Mouse (Mus musculus) left cerebral cortex, adult 9 months (tissue): Measurements from ENCODE around the gene Ptprj.
"Not testable (repeated sequence)": the region's sequence is repeated elsewhere in the genome, so short reads cannot be mapped to it uniquely, and the experiment has no call there.

ENCODE experiments used
- DNase-seq, 2 experiments: peaks; one replicate each; pipeline ENCODE4 v3.0.0; 2022; ENCODE audit warnings: low spot score in 2 of 2

Ptprj gene

DNA sequence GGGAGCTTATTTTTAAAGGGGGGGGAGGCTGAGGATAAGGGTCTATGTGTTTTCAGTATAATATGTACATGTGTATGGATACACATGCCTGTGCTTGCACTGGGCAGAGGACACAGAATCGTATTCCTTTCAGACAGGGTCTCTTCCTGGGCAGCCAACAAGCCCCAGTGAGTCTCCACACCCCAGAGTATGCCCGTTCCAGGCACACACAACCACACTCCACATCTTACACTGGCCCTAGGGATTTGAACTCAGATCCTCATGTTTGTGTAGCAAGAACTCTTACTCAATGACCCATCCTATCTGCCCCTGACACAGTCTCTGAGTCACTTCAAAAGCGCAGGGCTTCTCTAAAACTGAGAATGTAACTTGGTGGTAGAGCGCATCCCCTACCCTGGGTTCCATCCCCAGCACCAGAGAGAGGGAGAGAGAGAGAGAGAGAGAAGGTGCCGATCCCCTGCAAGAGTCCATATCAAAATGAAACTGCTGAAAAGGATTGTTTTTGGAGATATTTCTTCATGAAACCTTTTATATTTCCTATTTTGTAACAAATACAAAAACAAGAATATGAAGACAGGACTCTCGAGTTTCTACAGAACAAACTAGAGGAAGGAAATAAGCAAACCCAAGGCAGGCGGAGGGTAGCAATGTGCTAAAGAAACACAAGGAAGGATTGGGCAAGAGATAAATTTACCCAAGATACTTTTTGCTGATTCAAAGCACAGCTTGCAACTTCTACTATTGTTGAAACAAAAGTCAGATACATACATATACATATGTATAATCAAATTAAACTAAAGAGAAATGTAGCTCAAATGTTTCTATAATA lies 2.8 kb downstream of the Ptprj start:
- no peak for DNase-seq

DNA sequence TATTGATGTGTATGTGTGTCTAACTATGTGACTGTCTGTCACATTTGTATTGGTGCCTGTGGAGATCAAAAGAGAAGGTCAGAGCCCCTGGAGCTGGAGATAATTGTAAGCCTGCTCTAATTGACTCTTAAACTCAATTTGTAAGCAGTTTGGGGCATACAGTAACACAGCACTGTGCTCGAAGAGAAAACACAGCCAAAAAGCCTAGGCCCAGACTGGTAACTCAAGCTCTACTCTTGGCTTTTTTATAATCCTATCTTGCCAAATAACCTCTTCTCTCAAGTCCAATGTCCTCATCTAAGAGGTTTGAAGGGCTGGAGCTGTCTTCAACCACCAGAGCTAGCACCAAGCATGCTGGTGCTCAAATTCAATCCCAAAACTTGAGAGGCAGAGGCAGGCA lies 3.5 kb downstream of the Ptprj start:
- DNase-seq, result no peak

DNA sequence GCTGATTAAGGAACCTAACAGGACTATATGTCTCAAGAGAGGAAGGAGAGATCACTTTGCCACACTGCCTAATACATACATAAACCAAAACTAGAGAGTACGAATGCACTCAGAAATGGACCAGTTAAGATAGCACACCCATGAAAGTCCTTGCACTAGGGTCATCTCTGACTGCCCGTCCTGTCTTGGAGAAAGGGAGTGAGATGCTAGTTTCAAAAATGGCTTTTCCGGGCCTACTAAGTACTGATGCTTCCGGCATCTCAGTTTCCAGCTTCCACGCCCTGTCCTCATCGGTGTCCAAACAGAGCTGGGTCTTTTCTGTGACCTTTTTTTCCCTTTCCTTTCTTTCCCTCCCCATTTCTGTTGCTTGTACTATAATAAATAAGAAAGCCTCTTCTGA lies 4.0 kb downstream of the Ptprj start:
- DNase-seq, result no peak

GRCm38 (mm10) chr2:90575713-90576112 lies 4.7 kb downstream of the Ptprj start:
- DNase-seq, result no peak

- no peak for DNase-seq
Measured at GRCm38 (mm10) chr2:90575116-90575515, 5.3 kb downstream of the Ptprj start.

DNA sequence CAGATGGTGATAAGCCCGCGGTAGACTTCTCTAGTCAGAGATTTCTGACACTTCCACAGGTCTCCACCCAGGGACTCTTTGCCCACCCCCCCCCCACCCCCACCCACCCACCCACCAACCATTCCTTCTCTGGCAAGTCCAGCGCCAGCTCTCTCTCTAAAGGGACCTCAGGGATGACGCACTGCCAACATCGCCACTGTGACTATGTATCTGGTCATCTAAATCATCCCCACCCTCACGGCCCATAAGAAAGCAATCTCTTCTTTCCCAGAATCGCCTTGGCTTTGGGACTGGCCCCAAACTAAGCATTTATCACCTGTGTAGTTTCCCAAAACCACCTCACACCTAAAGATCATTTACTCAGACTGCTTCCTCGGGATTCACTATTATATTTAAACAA lies 5.9 kb downstream of the Ptprj start:
- no peak for DNase-seq

- DNase-seq, result peak in 1 of 2 experiments; percentile 50
Measured at GRCm38 (mm10) chr2:90573640-90574526, 6.6 kb downstream of the Ptprj start.

- DNase-seq, result no peak
Measured at GRCm38 (mm10) chr2:90572126-90572525, 8.3 kb downstream of the Ptprj start.

GRCm38 (mm10) chr2:90571399-90571798 lies 9.0 kb downstream of the Ptprj start:
- not testable (repeated sequence) for DNase-seq

GRCm38 (mm10) chr2:90570871-90571270 lies 9.6 kb downstream of the Ptprj start:
- no peak for DNase-seq

DNA sequence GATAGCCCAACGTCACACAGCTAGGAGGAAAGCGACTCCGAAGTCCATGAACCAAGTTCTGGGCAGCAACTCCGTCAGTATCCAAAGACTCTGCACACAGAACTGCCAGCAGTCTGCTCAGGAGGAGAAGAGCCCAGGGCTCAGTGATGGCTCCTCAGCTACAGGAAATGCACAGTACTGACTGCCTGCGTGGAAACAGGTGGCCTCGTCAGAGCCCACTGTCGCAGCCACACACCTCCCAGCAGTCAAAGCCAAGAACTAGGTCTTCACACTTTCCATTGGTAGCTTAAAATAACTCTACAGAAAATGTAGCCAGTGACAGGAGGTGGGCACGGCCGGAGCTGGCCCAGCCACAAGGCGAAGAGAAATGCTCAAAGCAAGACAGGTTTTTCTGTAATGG lies 10.2 kb downstream of the Ptprj start:
- DNase-seq, result no peak

DNA sequence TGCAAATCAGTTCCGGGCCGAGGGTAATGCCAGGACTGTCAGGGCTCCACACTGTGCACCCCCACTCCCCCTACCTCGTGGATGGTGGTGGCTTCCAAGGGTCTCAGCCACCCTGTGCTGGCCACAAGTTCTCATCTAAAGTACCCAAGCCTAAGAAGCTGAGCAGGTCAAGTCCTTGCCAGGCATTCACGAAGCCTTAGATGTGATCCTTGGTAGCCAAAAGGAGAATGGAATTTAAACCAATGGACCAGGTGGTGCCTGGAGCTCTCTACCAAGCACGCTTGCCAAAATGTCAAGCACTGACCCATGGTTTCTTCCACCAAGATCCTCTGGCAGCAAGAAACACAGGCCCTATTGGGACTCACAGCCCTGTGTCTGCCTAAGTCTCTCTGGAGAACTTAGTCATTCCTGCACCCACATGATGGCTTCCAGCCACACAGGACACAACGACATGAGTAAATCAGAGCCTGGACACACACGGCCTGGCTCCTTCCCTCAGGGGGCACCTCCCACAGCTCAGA lies 11.4 kb downstream of the Ptprj start:
- no peak for DNase-seq

- DNase-seq, result peak in 1 of 2 experiments; percentile 66
Measured at GRCm38 (mm10) chr2:90568091-90568490, 12.4 kb downstream of the Ptprj start.

GRCm38 (mm10) chr2:90566773-90567528 lies 13.5 kb downstream of the Ptprj start:
- DNase-seq, result no peak

DNA sequence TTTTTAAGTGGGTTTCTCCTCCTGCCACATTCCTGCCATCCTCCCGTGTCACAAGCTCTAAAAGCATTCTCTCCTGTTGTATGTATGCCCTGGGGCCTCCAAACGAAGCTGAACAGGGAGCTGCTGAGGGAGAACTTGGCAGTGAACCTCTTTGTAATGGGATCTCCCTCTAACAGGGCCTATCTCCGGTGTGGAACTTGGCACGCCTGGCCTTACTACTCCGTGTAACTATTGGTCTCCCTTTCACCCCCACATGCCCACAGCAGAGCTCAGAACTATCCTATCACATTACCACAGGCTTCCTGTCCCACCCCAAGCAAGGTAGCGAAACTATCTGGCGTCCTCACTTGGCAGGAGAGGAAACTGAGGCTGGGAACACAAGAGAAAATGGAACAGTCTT lies 14.4 kb downstream of the Ptprj start:
- no peak for DNase-seq

DNA sequence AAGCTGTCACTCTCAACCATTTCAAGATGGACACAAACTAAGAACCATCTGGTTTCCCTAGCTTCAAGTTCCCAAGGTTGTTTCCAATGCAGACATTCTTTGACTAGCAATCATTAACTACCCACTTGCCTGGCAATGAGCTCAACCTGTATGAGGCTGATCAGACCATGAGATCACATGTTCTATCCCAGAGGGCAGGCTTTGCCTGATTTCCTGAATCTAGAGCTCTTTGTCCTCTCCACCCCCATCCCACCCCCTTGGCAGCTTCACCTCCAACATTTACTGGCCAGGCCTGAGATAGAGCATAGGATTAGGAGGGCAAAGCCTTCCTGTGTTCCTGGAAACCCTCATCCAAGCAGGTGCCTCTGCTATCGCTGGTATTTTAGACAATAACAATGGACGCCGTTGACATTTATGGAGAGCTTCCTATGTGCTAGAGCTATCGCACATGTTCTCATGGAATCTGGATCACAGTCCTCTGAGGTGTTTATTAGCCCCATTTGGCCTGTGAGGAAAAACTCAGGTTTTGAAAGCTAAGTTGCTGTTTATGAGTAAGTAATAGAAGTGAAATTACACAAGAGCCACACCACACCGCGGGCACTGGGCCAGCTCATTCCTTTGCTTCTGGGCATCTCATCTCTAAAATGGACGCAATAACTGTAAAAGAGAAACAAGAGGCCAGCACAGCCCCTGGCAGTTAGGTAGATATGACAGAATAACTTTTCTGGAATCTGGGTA lies 15.1 kb downstream of the Ptprj start:
- DNase-seq, result no peak

- DNase-seq, result no peak
Measured at GRCm38 (mm10) chr2:90564552-90564951, 15.9 kb downstream of the Ptprj start.

DNA sequence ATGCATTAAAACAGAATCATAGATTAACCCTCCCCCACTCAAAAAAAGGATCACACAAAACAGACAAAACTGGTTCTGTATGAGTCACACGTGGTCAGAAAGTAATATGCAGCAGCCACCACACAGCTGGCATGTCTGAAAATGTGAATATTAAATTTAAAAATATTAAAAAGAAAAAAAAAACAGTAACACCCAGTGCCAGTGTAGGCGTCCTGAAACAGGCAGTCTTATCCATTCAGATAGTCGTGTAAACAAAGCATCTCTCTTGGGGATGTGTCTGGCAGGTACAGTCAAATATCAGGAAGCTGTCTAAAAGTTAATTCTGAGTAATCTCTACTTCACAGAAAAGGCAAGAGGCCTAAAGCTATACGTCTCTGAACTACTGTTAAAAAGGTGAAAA lies 17.3 kb downstream of the Ptprj start:
- DNase-seq, result no peak

- DNase-seq, result no peak
Measured at GRCm38 (mm10) chr2:90562126-90562670, 18.2 kb downstream of the Ptprj start.

DNA sequence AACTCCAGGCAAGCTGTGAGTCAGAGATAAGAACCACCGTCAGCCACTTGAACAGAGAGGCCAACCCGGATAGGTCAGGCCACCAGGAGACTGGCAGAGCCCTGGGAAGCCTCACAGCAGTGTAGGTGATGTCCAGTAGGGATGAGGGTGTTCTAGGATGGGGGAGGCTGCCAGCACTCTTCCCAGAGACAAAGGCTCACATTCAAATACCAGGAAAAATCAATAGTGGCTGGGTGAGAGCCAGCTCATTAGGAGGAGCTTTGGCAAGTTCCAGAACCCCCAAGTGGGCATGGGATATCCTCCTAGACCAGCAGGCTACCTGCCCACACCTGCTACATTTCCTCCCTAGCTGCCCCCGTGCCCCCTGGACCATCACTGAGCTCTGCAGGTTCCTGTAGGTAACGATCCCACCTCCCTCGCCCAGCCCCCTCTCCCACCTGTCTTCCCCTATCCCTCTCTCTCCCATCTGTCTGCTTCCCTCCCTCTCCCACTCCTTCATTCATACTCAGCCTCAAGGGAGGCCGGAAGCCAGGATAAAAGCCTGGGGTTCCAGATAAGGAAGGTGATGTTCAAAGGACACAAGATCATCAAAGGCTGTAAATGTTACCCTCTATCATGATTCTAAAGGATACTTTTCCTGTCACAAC lies 20.1 kb downstream of the Ptprj start:
- no peak for DNase-seq
